8 mouse cellular contexts compared by ENCODE assay signal in genomic region chr10:74203650-74204049, GRCm38 (mm10).
DNase-seq lines count a peak whose midpoint lies in the region; ATAC-seq and TF ChIP-seq lines count a peak whose summit lies in the region.

No protein-coding gene starts in this region.

- H3K4me3 ChIP-seq in cerebellum, adult 2 months (replicated peaks; ENCODE audit: insufficient read depth, low read depth, low read length) = no peak overlapping the region
- no peak overlapping the region for H3K4me3 ChIP-seq in lung, embryonic 14.5 days (ENCODE audit: low read depth, low read length)
- no peak overlapping the region for H3K4me3 ChIP-seq in lung, postnatal 0 days (ENCODE audit: low read depth, low read length)

- TF ChIP-seq POLR2A in cerebellum, adult 2 months (IDR thresholded peaks at IDR 0.05; ENCODE audit: borderline replicate concordance, insufficient read depth, low read length) = no peak

- H3K9ac ChIP-seq in lung, embryonic 14.5 days = no peak overlapping the region
- no peak overlapping the region for H3K9ac ChIP-seq in lung, postnatal 0 days (replicated peaks; ENCODE audit: low read depth)

- TF ChIP-seq CTCF in cerebellum, adult 2 months (IDR thresholded peaks at IDR 0.05; ENCODE audit: borderline replicate concordance, insufficient read depth, low read depth, low read length) = peak; percentile 57
- peak; percentile 72 for TF ChIP-seq CTCF in lung, embryonic 14.5 days (IDR thresholded peaks at IDR 0.05; ENCODE audit: low read depth)
- peak; percentile 72 for TF ChIP-seq CTCF in lung, postnatal 0 days (IDR thresholded peaks at IDR 0.05)

- no peaks in the 10 kb centered on the region for H3K36me3 ChIP-seq in lung, embryonic 14.5 days (ENCODE audit: insufficient read depth)
- H3K36me3 ChIP-seq in lung, postnatal 0 days (ENCODE audit: insufficient read depth, low read length) = no peaks in the 10 kb centered on the region

- ATAC-seq in lung, embryonic 14.5 days (ENCODE audit: insufficient read depth) = no peak
- ATAC-seq in lung, postnatal 0 days = no peak
- ATAC-seq in erythroid progenitor cell, adult 5-6 weeks (replicated peaks; ENCODE audit: low FRiP score, poor library complexity, severe bottlenecking) = no peak

- no peaks in the 10 kb centered on the region for H3K4me1 ChIP-seq in cerebellum, adult 2 months (ENCODE audit: control insufficient read depth, insufficient read depth, low read length)
- H3K4me1 ChIP-seq in lung, embryonic 14.5 days (ENCODE audit: insufficient read depth) = no peaks in the 10 kb centered on the region
- no peaks in the 10 kb centered on the region for H3K4me1 ChIP-seq in lung, postnatal 0 days (ENCODE audit: insufficient read depth, low read depth, low read length)

- DNase-seq in cerebellum, adult 2 months = peak in 1 of 2 experiments; percentile 16
- DNase-seq in cerebellum, adult 11 months = no peak
- peak; percentile 85 for DNase-seq in lung, embryonic 14.5 days
- no peak for DNase-seq in lung, adult 18-20 months
- DNase-seq in embryo, embryonic 9.5 days (ENCODE audit: extremely low spot score) = peak; percentile 12
- peak; percentile 34 for DNase-seq in lung, postnatal 0 days (ENCODE audit: low spot score)
- DNase-seq in thymus, postnatal 10 days (ENCODE audit: low spot score in 2 of 2) = no peak

- no peaks in the 10 kb centered on the region for H3K27me3 ChIP-seq in cerebellum, adult 2 months (ENCODE audit: control insufficient read depth, insufficient read depth, low read length)
- H3K27me3 ChIP-seq in lung, embryonic 14.5 days (ENCODE audit: insufficient read depth, low read length) = no peaks in the 10 kb centered on the region
- H3K27me3 ChIP-seq in lung, postnatal 0 days (replicated peaks; ENCODE audit: insufficient read depth, low read length) = no peaks in the 10 kb centered on the region

- no peaks in the 10 kb centered on the region for H3K9me3 ChIP-seq in lung, embryonic 14.5 days (ENCODE audit: low read depth, low read length)
- no peaks in the 10 kb centered on the region for H3K9me3 ChIP-seq in lung, postnatal 0 days (ENCODE audit: low read length)

- H3K4me2 ChIP-seq in lung, embryonic 14.5 days = no peak overlapping the region
- no peak overlapping the region for H3K4me2 ChIP-seq in lung, postnatal 0 days (replicated peaks; ENCODE audit: low read depth, low read length)

- TF ChIP-seq EP300 in lung, postnatal 0 days (IDR thresholded peaks at IDR 0.05) = no peak

- no peak overlapping the region for H3K27ac ChIP-seq in cerebellum, adult 2 months (ENCODE audit: insufficient read depth, low read length)
- H3K27ac ChIP-seq in lung, embryonic 14.5 days (ENCODE audit: low read depth) = no peak overlapping the region
- no peak overlapping the region for H3K27ac ChIP-seq in lung, postnatal 0 days (ENCODE audit: low read length)

Comparison
In these comparisons a context has a peak if more than half of its experiments do, and no peak if none do; other contexts are left out.
1. DNase-seq: peak in lung, embryonic 14.5 days (single experiment), embryo, embryonic 9.5 days (single experiment) and lung, postnatal 0 days (single experiment); none in cerebellum, adult 11 months (single experiment), lung, adult 18-20 months (0 of 2) and thymus, postnatal 10 days (0 of 2).
2. Peak in every context shown above with its lines, with median percentiles within 50 percentile points of each other: CTCF ChIP-seq.